Mouse (Mus musculus): ENCODE measurements around the gene Gm20388. TPM values are rescaled to one million over a fixed set of nuclear protein-coding genes. Genes with fewer than 3 reads are reported as not detected.

The Gm20388 gene
- total RNA-seq, 4 experiments from 2014 or later, result 0.17 to 15.1 (median 6.6) TPM

DNA sequence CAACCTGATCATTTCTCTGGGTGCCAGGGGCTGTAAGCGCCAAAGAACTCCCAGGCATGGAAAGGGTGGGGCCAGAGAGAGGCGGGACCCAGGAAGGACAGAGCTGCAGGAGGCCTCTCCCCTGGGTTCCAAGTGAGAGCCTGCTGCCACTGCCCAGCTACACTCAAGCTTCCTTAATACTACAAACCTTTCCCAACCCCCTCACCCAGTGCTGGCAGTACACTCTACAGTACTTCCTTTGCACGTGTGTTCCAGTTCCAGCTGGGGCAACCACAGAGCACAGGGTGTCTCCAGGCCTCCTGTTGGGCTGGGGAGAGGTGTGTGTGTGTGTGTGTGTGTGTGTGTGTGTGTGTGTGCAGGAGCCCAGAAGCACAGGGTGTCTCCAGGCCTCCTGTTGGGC lies 374.4 kb downstream of the Gm20388 start:
- DNase-seq (ENCODE audit: low spot score in 2 of 2), result no peak

DNA sequence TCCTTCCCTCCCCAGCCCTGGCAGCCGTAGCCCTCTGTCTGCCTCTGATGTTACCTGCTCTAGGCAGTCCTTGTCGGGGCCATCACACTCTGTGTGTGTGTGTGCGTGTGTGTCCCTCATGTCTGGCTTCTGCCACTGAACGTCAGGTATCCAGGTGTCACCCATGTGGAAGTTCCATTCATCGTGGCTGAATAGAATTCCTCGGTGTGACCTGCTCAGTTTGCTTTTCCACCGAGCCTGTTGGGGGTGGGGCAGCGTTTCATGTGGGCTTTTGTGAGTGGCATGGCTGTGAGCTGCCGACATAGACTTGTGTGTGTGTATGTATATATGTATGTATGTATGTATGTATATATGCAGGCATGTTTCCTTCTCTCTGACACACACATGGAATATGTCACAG lies 375.2 kb downstream of the Gm20388 start:
- DNase-seq (ENCODE audit: low spot score in 2 of 2), result no peak

DNA sequence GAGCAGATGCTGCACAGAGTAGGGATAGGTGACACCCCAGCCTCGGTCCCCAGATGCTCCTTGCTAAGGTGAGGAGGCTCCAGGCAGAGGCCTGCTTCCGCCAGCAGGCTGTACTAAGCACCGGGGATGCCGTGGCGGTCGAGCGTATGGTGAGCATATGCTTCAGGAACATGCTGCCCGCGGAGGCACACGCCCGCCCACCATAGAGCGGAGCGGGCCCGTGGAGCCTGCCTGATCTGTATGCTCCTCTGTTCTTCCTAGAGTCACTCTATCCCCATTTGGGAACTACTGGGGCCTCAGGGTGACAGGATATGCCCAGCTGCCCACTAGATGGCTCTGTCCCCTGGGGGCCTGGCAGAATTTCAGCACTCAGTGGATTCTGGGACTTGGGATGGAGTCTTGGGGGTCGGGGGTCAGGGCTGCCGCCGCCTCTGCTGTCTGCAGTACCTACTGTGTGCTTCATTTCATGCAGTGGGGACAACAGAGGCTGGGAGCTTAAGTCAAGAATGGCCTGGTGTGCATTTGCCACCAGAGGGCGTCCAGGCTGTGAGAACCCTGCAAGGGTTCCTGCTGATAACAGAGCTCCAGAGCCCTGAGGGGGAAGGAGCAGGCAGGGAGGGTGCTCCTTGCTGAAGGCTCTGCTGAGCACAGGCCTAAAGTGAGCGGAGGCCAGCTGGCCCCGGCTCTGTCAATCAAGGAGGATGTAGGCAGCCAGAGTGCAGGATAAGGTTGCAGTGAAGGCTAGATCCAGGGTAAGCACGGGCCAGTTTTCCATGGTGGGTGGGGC lies 377.7 kb downstream of the Gm20388 start:
- DNase-seq (ENCODE audit: low spot score in 2 of 2), result peak; percentile 59 to 60

DNA sequence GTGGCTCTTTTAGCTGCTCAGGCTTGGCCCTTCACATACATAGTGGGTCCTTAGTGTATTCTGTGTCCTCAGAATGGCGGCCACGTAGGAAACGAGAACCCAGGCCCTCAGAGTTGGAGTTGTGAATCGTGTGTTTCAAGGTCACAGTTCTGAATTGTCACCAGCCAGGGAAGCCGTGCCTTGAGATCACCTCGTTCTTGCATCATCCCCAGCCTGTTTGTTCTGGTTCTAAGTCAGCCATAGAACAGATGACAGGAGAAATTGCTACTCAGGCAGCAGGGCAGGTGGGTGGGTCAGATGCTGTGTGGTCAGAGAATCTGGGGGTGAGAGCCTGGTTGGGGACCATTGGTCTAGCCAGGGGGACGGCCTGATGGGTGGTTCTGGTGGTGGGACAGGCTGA lies 378.6 kb downstream of the Gm20388 start:
- DNase-seq (ENCODE audit: low spot score in 2 of 2), result no peak

DNA sequence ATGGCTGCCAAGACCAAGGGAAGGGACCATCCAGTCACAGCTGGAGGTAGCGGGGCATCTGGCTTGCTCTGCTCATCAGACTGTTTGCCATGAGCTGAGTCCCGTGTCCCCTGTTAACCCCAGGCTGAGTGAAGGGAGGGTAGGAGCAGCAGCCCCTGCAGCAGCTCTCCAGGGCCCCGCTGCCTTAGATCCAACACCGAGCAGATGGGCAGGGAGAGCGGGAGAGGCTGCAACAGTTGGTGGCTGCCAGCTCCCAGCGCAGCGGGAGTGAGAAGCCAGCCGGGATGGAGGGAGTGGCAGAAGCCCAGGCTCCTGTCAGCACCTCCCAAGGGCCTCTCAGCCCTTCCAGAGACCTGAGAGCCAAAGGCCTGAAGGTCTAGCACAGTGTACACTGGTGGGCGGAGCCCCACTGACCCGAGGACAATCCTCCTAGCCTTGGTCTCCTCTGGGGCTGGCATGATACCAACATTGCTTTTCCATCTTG lies 379.1 kb downstream of the Gm20388 start:
- DNase-seq (ENCODE audit: low spot score in 2 of 2), result peak; percentile 73 to 79

DNA sequence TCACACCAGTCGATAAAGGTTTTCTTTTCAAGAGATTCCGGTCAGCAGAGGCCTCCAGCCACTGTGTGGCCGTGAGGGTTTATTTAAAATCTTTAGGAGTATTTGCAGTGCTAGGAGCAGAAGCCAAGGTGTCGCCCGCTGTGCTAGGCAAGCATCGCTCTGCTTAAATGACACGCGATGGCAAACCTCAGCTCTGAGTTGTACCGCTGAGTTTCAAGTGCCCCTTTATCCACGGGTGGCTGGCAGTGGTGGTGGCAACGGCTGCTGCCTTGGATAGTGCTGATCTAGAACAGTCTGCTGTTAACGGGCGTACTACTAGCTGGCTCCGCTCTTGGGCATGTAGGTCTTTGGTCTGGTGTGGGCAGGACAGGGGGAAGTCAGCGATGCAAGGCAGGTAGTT lies 380.0 kb downstream of the Gm20388 start:
- no peak for DNase-seq (ENCODE audit: low spot score in 2 of 2)

DNA sequence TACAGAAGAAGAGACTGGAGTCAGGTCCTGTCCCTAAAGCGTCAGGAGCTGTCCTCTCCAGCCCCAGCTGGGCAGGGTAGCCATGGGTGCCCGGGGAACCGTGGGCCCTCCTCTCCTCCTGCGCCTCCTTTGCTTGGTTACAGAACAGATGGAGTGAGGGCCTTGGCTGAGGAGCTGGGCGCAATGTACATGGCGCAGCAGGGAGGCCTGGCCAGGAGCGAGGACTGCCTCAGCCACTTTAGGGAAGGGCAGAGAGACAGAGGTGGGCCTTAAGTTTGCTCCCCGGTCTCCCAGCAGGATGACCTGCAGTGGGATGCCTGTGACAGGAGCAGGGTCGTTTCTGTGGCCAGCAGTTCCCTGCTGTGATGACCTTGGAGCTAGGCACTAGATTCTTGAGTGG lies 381.0 kb downstream of the Gm20388 start:
- no peak for DNase-seq (ENCODE audit: low spot score in 2 of 2)

DNA sequence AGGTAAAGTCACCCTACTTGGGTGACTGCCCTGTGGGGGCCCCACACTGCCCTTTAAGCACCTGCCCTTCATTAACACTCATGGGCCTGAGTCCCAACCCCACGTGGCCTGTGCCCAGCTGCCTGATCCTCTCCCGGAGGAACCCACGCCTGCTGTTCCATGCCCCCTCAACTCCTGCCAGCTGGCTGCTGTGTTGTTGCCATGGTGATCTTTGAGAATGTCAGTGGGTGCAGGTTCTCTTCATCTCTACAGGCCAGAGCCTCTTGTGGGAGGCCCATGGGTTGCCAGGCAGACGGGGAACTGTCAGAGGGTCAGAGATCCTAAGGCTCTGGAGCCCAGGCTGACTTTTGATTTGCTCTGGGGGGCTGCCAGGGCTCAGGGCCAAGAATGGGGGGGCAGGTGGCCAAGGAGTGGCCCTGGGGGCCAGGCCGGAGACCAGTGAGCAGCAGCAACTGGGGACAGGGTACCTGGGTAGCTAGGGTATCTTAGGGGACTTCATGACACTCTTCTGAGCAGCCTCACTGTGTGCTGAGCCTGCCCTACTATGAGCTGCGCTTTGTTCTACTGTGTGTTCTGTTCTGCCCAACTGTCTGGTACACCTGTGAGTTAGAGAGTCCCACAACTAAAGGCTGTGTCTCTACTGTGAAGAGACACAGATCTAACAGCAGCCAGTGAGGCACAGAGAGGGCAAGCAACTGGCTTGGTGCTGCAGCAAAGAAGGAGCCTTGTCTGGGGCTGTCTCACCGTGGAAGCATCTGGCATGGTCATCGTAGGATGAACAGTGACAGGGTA lies 381.9 kb downstream of the Gm20388 start:
- peak; percentile 70 to 86 for DNase-seq (ENCODE audit: low spot score in 2 of 2)

DNA sequence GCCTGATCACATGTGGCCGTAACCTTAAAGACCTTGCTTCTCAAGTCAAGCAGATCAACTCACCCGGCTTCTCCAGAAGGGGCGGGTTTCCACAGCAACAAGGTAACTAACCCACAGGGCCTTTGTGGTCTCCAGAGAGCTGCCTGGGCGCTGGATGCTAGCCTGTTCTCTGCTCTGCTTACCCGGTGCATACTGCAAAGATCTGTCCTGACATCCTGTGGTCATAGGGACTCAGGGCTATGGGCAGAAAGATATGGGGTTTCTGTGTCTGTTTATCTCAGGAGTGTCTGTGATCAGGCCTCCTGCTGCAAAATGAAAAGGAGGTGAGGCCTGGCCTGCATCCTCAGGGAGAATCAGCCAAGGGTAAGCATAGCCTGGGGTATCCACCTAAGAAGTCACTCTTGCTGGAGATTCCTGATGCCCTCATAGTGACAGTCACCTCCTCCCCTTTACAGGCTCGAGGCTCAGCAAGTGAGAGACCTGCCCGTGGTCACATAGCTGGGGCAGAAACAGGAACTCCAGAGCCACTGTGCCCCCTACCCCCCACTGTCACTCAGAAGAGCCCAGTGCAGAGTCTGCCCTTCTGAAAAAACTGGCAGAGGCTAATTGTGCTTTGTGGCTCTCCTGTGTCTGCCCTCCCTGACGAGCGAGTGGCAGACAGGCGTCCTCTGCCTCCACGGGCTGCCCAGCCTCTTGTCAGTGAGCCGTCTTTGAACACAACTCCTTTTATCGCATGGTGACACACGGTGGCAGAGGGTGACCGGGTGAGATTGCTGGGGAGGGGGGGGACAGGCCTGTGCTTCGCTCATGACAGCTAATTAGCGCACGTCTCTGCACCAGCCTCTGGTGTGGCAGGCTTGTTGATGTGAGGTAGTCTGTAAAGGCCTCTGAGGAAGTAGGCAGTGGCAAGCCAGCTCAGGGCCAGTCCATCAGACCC lies 383.0 kb downstream of the Gm20388 start:
- no peak for DNase-seq (ENCODE audit: low spot score in 2 of 2)

DNA sequence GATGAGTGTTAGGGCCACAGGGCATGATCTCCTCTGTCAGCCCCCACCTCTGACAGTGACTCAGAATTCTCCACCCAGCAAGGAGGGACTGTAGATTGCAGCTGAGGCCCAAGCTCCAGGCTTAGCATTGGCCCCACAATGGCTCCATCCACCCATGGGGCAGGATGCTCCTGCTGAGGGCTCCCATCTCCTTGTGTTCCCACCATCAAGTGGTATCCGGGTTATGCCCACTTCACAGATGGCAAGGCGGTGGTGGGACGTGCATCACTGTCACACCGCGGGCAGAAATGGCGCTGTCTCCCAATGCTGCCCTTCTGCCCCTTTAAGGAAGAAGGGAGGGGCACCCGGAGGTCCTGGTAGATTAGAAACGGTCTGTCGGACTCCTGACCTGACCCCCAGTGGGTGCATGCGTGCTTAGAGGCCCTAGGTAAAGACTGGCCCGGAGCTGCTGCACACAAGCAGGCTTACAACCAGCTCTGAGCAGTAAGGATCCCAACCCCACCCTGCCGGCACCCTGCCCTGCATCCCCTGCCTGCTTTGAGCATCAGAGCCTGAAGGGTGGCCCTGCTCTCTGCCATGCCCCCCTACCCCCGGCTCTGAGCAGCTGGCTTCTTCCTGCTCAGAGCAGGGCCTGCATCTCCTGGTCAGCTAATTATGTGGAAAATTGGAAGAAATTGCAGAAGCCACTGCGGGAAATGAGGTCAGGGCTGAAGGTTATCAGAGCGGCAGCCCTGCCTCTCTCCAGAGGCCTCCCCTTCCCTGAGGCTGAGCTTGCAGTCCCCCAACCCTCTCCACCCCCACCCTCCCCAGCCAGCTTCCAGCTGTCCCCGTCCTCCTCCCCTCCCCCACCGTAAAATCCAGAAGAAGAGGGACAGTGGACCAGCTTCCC lies 384.6 kb downstream of the Gm20388 start:
- no peak for DNase-seq (ENCODE audit: low spot score in 2 of 2)

DNA sequence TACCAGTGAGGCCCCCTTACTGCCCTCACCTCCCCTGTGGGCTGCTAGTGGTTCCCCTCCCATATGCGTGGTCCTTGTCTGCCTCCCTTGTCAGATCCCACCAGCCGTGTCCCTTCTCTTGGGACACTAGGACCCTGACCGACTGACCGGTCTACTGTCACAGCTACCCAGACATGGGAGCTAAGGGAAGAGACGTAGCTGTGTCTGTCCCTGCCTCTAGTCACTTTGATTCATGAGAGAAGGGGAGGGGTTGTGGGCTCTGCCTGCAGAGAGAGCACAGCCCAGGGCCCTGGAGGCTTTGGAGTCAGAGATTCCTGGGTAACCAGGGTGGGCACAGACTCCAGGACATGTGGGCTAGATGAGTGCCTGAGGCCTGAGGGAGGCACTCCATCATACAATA lies 386.4 kb downstream of the Gm20388 start:
- DNase-seq (ENCODE audit: low spot score in 2 of 2), result no peak

DNA sequence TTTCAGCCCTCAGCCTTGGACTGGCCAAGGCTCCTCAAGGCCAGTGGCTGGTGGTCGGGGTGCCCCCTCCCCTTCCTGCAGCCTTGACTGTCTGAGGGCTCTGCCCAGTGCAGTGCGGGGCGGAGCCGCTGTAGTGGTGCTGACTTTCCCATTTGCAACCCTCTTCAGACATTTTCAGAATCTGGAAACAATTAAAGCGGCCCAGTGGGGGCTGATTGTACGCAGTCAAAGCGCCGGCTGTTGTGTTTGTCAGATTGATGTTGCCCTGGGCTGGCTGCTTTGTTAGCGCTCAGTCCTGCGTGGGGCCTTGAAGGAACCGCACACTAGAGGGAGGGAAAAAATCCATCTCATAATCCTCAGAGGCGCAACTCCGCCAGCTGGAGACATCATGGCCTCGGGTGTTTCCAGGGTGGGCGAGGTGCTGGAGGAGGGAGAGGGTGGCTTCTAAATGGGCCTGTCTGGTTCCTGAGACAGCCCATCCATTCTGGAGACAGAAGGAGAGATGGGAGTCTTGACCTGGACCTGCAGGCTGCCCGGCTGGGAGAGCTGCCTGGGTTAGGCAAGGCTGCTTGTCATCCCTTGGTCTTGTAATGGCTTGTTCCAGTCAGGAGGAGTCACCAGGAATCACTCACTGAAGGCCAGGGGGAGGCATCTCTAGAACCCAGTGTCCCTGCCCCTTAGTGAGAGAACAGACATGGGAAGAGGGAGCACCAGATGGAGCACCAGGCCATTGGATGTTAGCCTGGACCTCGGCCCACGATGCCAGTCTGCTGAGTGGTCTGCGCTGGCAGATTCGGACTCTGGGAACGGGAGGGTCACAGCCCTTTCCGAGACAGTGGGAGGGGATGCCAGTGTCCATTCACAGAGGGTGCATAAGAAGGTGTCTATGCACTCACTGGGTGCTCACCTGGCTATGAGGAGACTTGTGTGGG lies 388.2 kb downstream of the Gm20388 start:
- no peak for DNase-seq (ENCODE audit: low spot score in 2 of 2)

DNA sequence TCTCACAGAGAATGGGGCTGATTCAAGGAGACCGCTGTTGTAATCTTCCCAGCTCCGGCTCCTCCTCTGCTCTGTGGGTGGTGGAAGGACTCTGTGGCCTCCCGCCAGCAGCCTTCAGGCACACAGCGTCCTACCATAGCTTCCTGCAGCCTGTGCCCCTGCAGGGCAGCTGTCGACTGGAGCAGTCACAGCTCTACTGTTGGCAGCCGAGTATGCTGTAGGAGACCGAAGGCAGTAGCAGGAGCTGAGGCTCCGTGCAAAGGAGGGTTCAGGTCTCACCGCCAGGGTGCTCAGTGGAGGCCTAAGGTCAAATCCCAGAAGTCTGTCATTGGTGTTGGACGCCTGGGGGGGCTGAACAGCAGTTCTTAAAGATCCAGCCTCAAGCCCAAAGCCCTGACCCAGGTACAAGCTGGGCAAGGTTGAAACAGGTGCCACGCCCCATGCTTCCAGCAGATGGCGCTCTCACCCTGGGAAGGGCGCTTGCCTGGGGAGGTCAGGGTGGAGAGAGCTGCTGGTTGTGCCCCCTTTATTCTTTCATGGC lies 390.0 kb downstream of the Gm20388 start:
- DNase-seq (ENCODE audit: low spot score in 2 of 2), result peak; percentile 78 to 80

DNA sequence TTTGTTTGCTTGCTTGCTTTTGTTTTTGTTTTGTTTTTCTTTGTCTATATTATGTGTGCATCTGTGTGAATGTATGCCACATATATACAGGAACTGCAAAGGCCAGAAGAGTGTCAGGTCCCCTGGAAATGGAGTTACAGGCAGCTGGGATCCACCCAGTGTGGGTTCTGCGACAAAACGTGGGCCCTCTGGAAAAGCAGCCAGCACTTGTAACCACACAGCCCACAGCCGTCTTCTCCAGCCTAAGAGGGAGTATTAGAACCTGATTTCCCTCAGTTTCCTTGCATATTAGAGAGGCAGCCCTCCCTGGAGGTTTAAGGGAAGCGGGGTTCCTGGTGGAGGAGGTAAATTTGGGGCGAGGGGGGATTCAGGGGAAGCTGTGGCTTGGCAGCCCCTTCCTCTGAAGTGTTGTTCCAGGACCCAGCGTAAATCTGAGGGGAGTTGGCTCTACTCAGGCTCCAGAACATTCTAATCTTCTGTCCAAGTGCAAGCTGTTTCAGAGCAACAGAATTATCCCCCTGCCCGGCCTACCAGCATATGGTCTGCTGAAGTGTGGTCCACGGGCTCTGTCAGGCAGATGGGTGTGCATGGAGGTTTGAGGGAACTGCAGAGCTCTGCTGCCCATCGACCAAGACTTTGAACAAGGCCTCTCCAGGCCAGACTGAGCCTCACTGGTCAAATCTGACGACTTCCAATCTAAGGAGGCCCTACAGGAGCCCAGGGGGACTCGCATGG lies 392.5 kb downstream of the Gm20388 start:
- no peak for DNase-seq (ENCODE audit: low spot score in 2 of 2)

DNA sequence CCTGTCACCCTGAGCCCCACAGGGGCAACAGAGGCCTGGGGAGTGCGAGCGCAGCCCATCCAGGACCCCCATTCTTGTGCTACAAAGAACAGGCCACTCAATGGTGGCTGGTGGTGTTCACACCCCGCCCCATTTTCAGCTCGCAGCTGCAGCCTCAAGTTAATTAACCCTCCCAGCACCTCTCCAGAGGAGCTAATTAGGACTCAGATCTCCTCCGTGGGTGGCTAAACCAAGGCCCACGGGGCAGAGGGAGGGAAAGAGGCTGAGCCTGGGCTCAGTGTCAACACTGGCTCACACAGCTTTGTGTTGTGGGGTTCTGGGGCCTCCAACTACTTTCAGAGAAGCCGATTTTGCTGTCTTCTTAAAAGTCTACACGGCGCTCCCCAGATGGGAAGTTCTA lies 393.5 kb downstream of the Gm20388 start:
- DNase-seq (ENCODE audit: low spot score in 2 of 2), result no peak

DNA sequence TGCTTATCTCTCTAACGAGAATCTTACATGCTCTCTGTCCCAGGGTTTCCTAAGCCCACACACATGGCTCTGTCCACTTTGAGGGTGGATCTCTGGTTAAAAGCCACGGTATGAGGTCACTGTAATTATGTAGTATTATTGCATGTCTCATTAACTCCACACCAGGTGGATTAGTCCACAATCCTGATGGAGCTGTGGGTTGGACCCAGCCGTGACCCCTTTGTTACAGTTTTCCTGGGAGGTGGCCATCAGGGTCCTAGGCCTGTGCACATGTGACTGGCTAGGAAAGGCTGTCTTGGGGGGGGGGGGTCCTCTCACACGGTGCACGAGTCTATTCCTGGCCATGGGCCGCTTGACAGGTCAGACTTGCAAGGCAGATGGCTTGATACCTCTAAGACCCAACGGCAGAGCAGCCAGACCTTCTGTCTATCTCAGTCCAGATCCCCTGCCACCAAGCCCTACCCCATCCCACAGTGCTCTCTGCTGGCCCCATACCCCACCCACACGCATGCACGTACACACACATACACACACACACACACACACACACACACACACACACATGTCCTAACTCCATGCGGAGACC lies 395.3 kb downstream of the Gm20388 start:
- DNase-seq (ENCODE audit: low spot score in 2 of 2), result no peak

DNA sequence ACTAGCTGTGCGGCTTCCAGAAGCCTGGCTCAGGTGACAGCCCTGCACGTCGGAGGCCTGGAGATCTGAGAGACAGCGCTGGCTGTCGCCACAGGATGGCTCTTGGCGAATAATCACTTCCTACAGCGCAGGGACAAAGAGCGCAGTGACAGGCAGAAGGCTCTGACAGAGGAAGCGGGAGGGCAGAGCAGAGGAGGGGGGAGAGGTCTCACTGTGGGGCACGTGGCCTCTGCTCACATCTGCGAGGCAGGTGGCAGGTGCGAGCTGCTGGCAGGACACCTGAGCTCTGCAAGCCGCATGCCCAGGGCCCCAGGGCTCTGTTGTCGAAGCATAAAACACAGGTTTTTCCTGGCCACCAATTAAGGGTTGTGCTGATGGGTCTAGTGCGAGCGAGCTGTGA lies 396.5 kb downstream of the Gm20388 start:
- no peak for DNase-seq (ENCODE audit: low spot score in 2 of 2)

DNA sequence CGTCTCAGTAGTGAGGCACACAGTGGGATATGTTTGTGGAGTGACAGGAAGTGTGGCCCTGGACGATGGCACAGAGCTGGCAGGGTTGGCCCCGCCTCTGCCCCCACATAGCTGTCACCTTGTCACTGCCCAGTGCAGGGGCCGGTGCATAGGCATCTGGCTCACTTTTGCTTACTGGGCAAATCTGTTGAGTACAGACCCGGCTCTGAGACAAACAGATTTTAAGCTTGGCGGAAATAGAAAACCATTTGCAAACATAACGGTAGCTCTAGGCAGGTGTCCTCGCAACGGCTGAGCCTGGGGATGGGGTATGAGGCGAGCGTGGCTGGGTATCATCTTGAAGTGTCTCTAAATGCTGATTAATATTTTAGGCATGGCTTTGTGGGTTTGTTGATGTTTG lies 396.9 kb downstream of the Gm20388 start:
- no peak for DNase-seq (ENCODE audit: low spot score in 2 of 2)
